Mouse (Mus musculus) CH12.LX (cell line): ENCODE measurements around the gene Ryr1.

Experiments used
- CTCF ChIP-seq, 2 experiments: IDR thresholded peaks in 1 of 2; conservative IDR thresholded peaks in 1 of 2; 2 replicates each; pipeline ENCODE4 v1.5.1; 2011 to 2012; ENCODE audit warnings: low read depth in 2 of 2, low read length in 2 of 2, improper control_type of control experiment in 1 of 2, inconsistent platforms in 1 of 2, mild to moderate bottlenecking in 1 of 2, moderate library complexity in 1 of 2
- GABPA ChIP-seq: IDR thresholded peaks from 2 replicates; pipeline ENCODE4 v1.6.1; 2012; ENCODE audit warnings: low read depth, low read length, improper control_type of control experiment, inconsistent platforms; ENCODE audit not compliant: insufficient replicate concordance
- MAX ChIP-seq: IDR thresholded peaks from 2 replicates; pipeline ENCODE4 v1.6.1; 2011; ENCODE audit warnings: low read length, improper control_type of control experiment
- MEF2A ChIP-seq: IDR thresholded peaks from 2 replicates; pipeline ENCODE4 v1.6.1; 2014; ENCODE audit warnings: low read depth, mild to moderate bottlenecking, inconsistent platforms, low read length, improper control_type of control experiment, borderline replicate concordance
- POLR2A ChIP-seq: IDR thresholded peaks from 2 replicates; pipeline ENCODE4 v1.6.1; 2011; ENCODE audit warnings: low read depth, mild to moderate bottlenecking, improper control_type of control experiment, low read length
- TBP ChIP-seq: conservative IDR thresholded peaks from 2 replicates; pipeline ENCODE4 v1.6.1; 2011; ENCODE audit warnings: low read depth, low read length, improper control_type of control experiment
- ZC3H11A ChIP-seq: IDR thresholded peaks from 2 replicates; pipeline ENCODE4 v1.6.1; 2012; ENCODE audit warnings: low read depth, mild to moderate bottlenecking, inconsistent platforms, low read length, improper control_type of control experiment
- ZNF384 ChIP-seq: IDR thresholded peaks from 2 replicates; pipeline ENCODE4 v1.6.1; 2012; ENCODE audit warnings: low read depth, low read length, improper control_type of control experiment, inconsistent platforms

DNA sequence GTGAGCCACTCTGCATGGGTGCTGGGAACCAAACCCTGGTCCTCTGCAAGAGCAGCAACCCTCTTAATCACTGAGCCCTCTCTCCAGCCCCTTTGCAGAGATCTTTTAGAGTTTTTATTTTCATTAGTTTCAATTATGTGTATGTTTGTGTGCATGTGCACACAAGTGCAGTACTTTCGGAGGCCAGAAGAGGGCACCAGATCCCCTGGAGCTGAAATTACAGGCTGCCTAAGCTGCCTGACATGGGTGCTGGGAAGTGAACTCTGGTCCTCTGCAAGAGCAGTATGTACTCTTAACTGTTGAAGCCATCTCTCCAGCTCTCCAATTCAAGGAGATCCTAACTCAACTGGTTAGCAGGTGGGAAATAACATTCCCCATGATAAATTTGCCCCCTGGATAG lies 110.0 kb downstream of the Ryr1 start:
- TF ChIP-seq MAX (no peak), CTCF (conservative IDR thresholded peaks at IDR 0.05 in 1 of 2, IDR thresholded peaks at IDR 0.05 in 1 of 2; ENCODE audit: low read depth in 2 of 2, low read length in 2 of 2) (peak; percentile 17 to 47; a peak in 2 of 4 replicates), POLR2A (no peak), MEF2A (no peak), ZNF384 (no peak), TBP (no peak), GABPA (no peak), ZC3H11A (no peak)
